Mouse (Mus musculus): ENCODE data around the gene Mbd6. TPM values are rescaled to one million over a fixed set of nuclear protein-coding genes. Genes with fewer than 3 reads are reported as not detected.

Mbd6 gene
- total and polyA plus RNA-seq, 3 experiments = 19.2 to 22.3 (median 20.4) TPM

DNA sequence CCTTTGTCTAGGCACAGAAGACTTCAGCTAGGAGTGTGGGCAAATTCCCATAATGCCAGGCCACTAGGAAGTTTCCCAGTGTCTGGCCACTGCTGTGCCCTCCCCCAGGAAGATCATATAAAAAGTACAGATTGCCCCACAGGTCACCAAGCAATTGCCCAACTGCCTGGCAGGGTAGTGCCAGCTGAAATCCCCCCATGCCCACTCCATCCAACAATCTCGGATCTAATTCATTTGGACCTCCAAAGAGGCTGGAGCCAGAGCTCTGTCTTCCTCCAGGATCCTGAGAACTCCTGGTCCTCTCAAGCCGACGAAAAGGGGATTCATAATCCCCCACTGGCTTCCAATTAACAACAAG is 903 bp downstream of the Mbd6 start:
- Histone ChIP-seq H3K79me2 (replicated peaks; ENCODE audit: control insufficient read depth, insufficient read depth, low read length) (no peaks in the 10 kb centered on the region), H3K27ac (peak overlapping the region; percentile 93), H3K36me3 (ENCODE audit: control insufficient read depth, insufficient read depth, low read length) (no peaks in the 10 kb centered on the region; the same call in 1 of the 2 replicates), H3K4me1 (ENCODE audit: control insufficient read depth, insufficient read depth, low read length) (peaks cover 19% of the 10 kb centered on the region), H3K4me3 (peak overlapping the region; percentile 87), H3K27me3 (ENCODE audit: control insufficient read depth, insufficient read depth, low read length) (no peaks in the 10 kb centered on the region), H3K9ac (ENCODE audit: low read depth, low read length) (peak overlapping the region; percentile 83)
- WGBS = under 1% methylated on average over 3 of the region's 3 CpGs
- DNase-seq = no peak
- intact Hi-C loops (cut with DNase I) = loop anchor here (1.0 kb wide), 1 partner anchor 22 kb away; the partner anchor contains the start of gene Dctn2
- TF ChIP-seq CTCF (IDR thresholded peaks at IDR 0.05) = no peak
- TF ChIP-seq EP300 (IDR thresholded peaks at IDR 0.05; ENCODE audit: insufficient read depth, low read depth, low read length) = no peak
- no peak for TF ChIP-seq POLR2A (IDR thresholded peaks at IDR 0.05; ENCODE audit: insufficient read depth, low read depth, low read length)

DNA sequence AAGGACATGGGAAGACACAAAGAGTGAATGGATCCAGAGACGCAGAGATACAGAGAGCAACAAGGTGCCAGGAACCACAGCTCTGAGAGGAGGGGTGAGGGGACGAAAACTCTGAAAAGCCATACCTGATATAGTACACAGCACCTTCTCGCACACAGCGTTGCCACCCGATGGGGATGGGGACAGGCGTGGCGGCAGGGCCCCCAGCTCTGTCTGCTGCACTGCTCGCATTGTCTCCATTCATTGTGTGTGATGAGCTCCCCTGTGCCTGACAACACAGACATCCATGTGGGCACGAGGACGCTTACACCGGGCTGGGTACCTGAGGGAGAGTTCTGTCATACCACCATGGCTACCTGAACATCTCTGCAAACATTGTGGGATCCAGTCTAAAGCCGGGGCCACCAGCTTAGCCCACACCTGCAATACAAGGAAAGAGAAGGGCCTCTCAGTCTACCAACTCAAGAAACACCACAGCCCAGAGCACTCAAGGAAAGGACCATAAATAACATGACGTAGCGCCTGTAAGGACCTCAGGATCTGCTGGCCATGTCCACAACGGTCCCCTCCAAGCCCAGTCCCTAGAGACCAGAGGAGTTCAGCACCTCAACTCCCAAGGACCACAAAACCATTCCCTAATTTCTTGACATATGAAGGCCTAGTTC is 1.4 kb downstream of the Mbd6 start:
- TF ChIP-seq POLR2A (IDR thresholded peaks at IDR 0.05; ENCODE audit: insufficient read depth, low read depth, low read length) (no peak), EP300 (IDR thresholded peaks at IDR 0.05; ENCODE audit: insufficient read depth, low read depth, low read length) (no peak), CTCF (IDR thresholded peaks at IDR 0.05) (no peak)
- H3K27ac ChIP-seq = peak overlapping the region; percentile 93
- H3K79me2 ChIP-seq (replicated peaks; ENCODE audit: control insufficient read depth, insufficient read depth, low read length) = no peaks in the 10 kb centered on the region
- no peaks in the 10 kb centered on the region for H3K27me3 ChIP-seq (ENCODE audit: control insufficient read depth, insufficient read depth, low read length)
- peak overlapping the region; percentile 87 for H3K4me3 ChIP-seq
- H3K36me3 ChIP-seq (ENCODE audit: control insufficient read depth, insufficient read depth, low read length) = no peaks in the 10 kb centered on the region; the same call in 1 of the 2 replicates
- 48% methylated on average over 15 of the region's 15 CpGs for WGBS
- intact Hi-C loops (cut with DNase I) = no loop called here
- no peak for DNase-seq
- peak overlapping the region; percentile 83; the same call in 1 of the 2 replicates for H3K9ac ChIP-seq (ENCODE audit: low read depth, low read length)
- H3K4me1 ChIP-seq (ENCODE audit: control insufficient read depth, insufficient read depth, low read length) = peaks cover 17% of the 10 kb centered on the region

DNA sequence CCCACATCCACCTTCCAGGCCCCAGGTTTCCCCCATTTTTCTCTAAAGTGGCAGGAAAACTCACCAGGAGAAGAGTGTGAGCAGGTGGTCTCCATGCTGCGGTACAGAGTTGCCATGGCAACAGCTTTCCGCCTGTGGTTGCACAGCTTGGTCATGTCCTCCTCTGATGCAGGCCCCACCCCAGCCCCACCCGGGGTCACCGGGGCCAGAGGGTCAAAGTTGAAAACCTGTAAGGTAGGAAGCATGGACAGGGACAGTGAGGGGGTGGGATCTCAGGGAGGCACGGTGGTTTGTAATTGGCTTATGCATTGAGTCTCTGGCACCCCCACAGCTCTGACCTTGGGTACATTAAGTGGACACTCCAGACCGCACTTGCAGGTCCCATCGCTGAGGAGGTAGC is 2.1 kb downstream of the Mbd6 start:
- Histone ChIP-seq H3K9ac (ENCODE audit: low read depth, low read length) (no peak overlapping the region), H3K27ac (no peak overlapping the region; the same call in 1 of the 2 replicates), H3K36me3 (ENCODE audit: control insufficient read depth, insufficient read depth, low read length) (no peaks in the 10 kb centered on the region), H3K4me3 (no peak overlapping the region), H3K27me3 (ENCODE audit: control insufficient read depth, insufficient read depth, low read length) (no peaks in the 10 kb centered on the region), H3K4me1 (ENCODE audit: control insufficient read depth, insufficient read depth, low read length) (peaks cover 17% of the 10 kb centered on the region), H3K79me2 (replicated peaks; ENCODE audit: control insufficient read depth, insufficient read depth, low read length) (no peaks in the 10 kb centered on the region)
- no peak for DNase-seq
- intact Hi-C loops (cut with DNase I) = no loop called here
- TF ChIP-seq POLR2A (IDR thresholded peaks at IDR 0.05; ENCODE audit: insufficient read depth, low read depth, low read length) (no peak), CTCF (IDR thresholded peaks at IDR 0.05) (no peak), EP300 (IDR thresholded peaks at IDR 0.05; ENCODE audit: insufficient read depth, low read depth, low read length) (no peak)
- WGBS = 55% methylated on average over 7 of the region's 7 CpGs

DNA sequence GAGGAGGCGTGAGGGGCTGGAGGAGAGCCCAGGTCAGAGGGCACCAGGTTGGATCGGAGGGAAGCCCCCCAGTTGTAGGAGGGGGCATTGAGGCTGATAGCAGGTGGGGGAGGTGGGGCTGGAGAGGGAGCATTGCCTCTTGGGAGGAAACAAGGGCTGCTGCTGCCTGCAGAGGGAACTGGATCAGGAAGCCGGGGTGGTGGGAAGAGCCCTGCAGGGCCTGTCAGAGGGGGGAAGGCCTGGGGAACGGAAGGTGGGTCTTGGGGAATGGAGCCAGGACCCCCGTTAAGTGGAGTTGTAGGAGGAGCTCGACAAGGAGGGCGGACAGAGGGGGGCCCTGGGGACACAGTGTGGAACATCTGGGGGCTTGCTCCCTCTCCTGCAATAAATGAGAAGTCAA is 2.6 kb downstream of the Mbd6 start:
- no peaks in the 10 kb centered on the region for H3K36me3 ChIP-seq (ENCODE audit: control insufficient read depth, insufficient read depth, low read length)
- 43% methylated on average over 7 of the region's 7 CpGs for WGBS

DNA sequence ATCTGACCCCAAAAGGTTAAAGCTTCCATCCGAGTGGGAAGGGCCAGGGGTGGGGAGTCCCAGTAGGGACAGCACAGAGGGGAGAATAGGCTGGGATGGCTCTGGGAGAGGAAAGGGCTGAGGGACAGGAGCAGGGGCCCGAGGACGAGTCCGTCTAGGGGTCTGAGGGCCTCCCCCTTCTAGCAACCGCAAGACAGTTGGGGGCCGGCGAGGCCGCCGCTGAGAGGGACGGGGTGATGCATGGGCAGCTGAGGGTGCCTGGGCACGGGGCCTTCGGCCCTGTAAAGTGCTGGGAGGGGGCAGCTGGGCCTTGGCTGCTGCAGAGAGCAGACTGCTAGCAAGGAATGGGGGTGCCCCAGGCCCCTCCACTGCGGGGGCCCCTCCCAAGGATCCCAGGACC is 3.2 kb downstream of the Mbd6 start:
- Histone ChIP-seq H3K4me3 (no peak overlapping the region), H3K27ac (no peak overlapping the region), H3K36me3 (ENCODE audit: control insufficient read depth, insufficient read depth, low read length) (no peaks in the 10 kb centered on the region), H3K4me1 (ENCODE audit: control insufficient read depth, insufficient read depth, low read length) (peaks cover 15% of the 10 kb centered on the region), H3K9ac (ENCODE audit: low read depth, low read length) (no peak overlapping the region), H3K27me3 (ENCODE audit: control insufficient read depth, insufficient read depth, low read length) (no peaks in the 10 kb centered on the region), H3K79me2 (replicated peaks; ENCODE audit: control insufficient read depth, insufficient read depth, low read length) (no peaks in the 10 kb centered on the region)
- DNase-seq = peak in 1 of 2 experiments; percentile 38
- intact Hi-C loops (cut with DNase I) = no loop called here
- 83% methylated on average over 13 of the region's 13 CpGs for WGBS
- TF ChIP-seq POLR2A (IDR thresholded peaks at IDR 0.05; ENCODE audit: insufficient read depth, low read depth, low read length) (no peak), CTCF (IDR thresholded peaks at IDR 0.05) (no peak), EP300 (IDR thresholded peaks at IDR 0.05; ENCODE audit: insufficient read depth, low read depth, low read length) (no peak)

More for the DNA sequence above, 2.6 kb downstream of the Mbd6 start:
- no peak overlapping the region for H3K27ac ChIP-seq
- no peak overlapping the region for H3K9ac ChIP-seq (ENCODE audit: low read depth, low read length)
- H3K27me3 ChIP-seq (ENCODE audit: control insufficient read depth, insufficient read depth, low read length) = no peaks in the 10 kb centered on the region
- H3K4me3 ChIP-seq = no peak overlapping the region
- DNase-seq = no peak
- intact Hi-C loops (cut with DNase I) = no loop called here
- peaks cover 15% of the 10 kb centered on the region for H3K4me1 ChIP-seq (ENCODE audit: control insufficient read depth, insufficient read depth, low read length)
- no peaks in the 10 kb centered on the region for H3K79me2 ChIP-seq (replicated peaks; ENCODE audit: control insufficient read depth, insufficient read depth, low read length)
- TF ChIP-seq CTCF (IDR thresholded peaks at IDR 0.05) (no peak), EP300 (IDR thresholded peaks at IDR 0.05; ENCODE audit: insufficient read depth, low read depth, low read length) (no peak), POLR2A (IDR thresholded peaks at IDR 0.05; ENCODE audit: insufficient read depth, low read depth, low read length) (no peak)

DNA sequence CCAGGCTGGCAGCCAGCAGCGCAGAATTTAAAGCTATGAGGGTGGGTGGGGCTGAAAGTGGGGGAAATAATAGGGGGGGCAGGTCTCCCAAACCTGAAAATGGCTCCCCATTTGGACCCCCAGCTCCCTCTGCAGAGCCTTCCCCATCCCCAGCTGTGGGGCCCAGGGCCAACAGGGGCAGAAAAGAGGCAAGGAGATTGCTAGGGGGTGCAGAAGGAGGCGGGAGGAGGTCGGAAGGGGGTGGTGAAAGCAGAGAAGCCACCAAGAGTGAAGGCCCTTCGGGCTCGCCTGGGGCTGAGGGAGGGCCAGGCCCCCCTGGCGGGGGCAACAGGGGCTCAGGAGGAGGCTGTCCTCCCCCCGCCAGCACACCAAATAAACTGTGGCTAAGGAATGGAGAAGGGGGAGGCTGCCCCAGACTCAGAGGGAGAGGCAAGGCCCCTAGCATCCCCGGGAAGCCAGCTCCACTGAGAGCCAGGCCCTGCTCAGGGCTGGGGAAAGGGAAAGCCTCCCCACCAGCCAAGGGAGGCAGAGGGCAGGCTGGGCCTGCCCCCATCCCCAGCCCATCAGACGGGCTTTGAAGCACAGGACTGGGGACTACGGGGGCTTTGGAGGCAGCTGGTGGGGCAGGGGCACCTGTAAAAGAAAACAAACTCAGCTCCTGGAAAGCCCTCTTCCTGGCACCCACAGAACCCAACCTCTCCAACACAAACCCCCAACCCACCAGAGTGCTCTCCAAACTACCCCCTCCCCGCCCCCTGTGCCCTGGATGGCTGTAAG is 3.9 kb downstream of the Mbd6 start:
- WGBS = 84% methylated on average over 10 of the region's 11 CpGs
- H3K9ac ChIP-seq (ENCODE audit: low read depth, low read length) = no peak overlapping the region
- H3K27ac ChIP-seq = no peak overlapping the region

More for the DNA sequence above, 3.9 kb downstream of the Mbd6 start:
- DNase-seq = no peak
- Histone ChIP-seq H3K36me3 (ENCODE audit: control insufficient read depth, insufficient read depth, low read length) (no peaks in the 10 kb centered on the region), H3K27me3 (ENCODE audit: control insufficient read depth, insufficient read depth, low read length) (no peaks in the 10 kb centered on the region), H3K4me3 (no peak overlapping the region), H3K4me1 (ENCODE audit: control insufficient read depth, insufficient read depth, low read length) (peaks cover 15% of the 10 kb centered on the region), H3K79me2 (replicated peaks; ENCODE audit: control insufficient read depth, insufficient read depth, low read length) (no peaks in the 10 kb centered on the region)
- intact Hi-C loops (cut with DNase I) = no loop called here
- TF ChIP-seq EP300 (IDR thresholded peaks at IDR 0.05; ENCODE audit: insufficient read depth, low read depth, low read length) = no peak
- TF ChIP-seq POLR2A (IDR thresholded peaks at IDR 0.05; ENCODE audit: insufficient read depth, low read depth, low read length) = no peak
- TF ChIP-seq CTCF (IDR thresholded peaks at IDR 0.05) = no peak

All from heart, adult 2 months (tissue).